Mouse (Mus musculus): ENCODE measurements around the gene Akna.

Akna gene

DNA sequence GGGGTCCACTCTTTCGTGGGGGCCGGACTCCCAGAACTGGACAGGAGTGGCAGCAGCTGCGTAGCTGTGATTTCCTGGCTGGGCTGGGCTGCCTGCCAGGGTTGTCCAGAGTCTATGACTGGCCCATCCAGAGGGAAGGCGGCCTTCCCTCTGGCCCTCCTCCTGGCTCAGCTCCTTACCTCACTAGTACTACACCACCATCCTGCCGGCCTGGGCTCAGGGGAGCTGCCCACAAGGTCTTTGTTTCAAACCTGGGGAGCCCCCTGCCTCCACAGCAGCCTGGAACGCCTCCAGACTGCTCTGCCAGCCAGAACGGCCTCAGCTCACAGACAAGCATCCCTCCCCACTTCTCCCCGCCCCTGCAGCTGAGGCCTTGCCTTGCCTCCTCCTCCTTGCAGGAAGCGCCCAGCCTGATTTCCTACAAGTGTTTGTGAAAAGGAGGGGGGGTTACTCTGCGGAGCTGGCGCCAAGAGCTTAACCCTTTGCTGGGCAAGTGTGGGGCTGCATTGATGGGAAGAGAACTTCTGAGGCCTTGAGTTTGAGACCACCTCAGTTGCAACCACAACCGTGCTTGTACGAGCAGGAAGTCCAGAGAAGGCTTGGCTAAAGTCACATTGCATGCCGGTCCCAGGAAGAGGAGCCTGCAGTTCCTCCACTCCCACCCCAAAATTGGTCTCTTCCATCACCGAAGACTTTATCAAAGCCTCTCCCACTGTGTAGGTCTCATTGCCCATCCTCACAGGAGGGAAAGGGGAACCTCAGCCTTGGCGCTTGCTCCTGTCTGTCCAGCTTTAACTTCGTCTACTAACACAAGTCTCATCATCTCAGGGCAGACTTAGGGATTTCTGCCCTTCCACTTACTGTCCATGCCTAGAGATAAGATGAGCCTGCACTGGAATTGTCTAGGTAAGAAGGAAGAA, at the start of gene Akna:
TSS of gene Akna (minus strand) at position 315 of the 920 bp plus-strand sequence.
- peak; percentile 69 for DNase-seq (ENCODE audit: low read depth, low spot score)

DNA sequence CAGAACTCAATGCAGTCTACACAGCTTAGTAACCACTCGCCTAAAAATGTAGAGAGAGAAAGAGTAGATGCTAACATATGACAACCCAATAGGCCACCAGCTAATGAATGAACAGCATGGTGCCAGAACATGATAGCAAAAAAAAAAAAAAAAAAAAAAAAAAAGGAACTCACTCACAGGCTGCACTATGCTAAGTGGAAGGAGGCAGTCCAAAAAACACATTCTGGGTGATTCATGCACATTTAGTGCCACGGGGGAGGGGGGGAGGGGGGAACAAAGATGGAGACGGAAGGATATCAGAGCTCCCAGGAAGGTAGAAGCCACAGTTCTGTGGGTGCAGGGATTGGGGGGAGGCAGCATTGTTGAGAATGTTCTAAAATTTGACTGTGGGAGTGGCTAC, 49.4 kb upstream of the Akna start:
- peak; percentile 38 for DNase-seq (ENCODE audit: low read depth, low spot score)

DNA sequence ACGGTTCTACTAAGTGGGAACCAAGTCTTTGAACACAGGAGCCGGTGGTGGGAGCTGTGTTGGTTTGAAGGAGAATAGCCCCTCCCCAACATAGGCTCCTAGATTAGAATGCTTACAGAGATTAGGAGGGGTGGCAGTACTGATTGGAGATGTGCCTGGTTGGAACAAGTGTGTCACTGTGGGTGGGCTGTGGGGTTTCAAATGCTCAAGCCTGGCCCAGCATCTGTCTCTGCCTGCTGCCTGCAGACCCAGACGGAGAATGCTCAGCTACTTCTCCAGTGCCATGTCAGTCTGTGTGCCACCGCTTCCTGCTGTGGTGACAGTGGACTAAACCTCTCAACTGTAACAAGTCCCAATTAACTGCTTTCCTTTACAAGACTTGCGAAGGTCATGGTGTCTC, 47.4 kb upstream of the Akna start:
- DNase-seq (ENCODE audit: low read depth, low spot score) = no peak

DNA sequence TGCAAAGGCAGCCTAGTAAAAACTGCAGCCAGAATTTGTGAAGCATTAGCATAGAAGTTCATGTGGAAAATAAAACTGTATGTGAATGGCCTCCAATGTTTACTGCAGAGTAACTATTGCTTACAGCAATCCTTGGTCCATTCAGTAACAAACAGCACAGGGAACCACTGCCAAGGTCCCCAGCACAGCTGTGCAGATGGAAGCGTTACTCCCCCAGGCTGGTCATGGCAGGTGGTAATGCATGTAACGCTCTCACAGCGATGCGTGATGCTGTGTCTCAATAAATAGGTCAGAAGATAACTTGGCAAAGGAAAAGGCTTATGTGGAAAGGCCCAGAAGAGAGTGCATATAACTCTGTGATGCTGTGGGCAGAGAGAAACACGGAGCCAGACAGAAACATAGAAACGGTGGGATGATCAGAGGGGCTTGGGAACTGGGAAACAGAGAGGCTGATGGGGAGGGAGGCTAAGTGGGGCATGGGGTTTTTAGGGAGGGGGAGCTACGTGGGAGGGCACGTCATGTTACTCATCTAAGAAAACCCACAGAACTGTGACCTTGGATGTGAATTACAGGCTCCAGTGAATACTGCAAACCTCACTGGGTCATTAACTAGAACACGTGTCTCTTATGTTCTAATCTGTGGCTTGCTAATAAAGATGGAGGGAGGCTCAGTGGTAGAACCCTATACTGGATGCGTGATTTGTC, 41.4 kb upstream of the Akna start:
- peak; percentile 30 for DNase-seq (ENCODE audit: low read depth, low spot score)

DNA sequence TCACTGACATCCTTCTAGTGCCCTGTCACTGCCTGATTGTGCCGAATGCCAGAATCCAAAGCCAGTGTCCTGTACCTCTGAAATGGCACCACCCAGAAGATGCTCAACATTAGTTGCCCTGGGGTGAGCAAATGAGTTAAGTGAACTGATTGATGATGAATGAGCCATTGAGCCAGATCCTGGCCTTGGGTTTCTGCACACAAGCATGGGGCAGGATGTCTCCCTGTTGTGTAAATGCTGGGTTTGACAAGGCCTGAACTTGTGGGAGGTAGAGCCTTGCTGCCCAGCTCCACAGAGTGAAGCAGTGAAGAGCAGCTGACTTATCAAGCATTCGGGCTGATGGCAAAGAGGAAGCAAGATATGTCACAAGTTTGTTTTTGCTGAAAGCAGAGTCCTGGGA, 39.9 kb upstream of the Akna start:
- no peak for DNase-seq (ENCODE audit: low read depth, low spot score)

DNA sequence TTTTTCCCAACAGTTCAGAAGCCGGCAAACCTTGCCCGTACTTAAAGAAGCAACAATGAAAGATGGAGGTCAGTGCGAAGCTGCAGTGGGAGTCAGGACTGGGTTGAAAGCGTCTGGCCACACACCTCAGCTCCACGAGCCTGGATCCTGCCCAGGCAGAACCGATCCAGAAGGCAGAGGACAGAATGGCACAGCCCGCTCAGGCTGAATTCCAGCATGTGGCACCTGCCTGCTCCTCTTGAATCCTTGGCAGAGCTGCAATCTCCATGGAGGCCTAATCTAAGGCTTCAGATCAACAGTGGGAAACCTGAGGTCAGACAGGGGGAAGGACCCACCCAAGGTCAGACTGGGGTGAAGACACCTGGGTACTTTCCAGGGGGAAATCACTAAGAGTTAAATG, 38.5 kb upstream of the Akna start:
- DNase-seq (ENCODE audit: low read depth, low spot score) = peak; percentile 72

DNA sequence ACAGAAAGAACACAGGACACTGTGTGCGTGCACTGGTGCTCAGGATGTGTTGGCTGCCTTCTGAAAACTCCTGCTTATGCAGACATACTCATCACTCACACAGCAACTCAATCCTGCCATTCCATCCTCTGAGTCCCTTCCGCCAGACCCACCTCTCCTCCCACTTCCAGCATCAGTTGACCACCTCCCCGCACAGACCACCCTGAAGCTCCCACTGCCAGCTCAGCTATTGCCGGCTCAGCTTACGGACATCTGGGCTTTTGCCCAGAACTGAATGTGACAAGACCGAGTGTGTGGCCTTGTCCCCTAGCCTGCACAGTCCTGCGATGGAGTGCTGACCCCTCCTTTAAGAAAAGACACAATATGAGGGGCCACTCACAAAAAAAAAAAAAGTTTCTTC, 37.1 kb upstream of the Akna start:
- DNase-seq (ENCODE audit: low read depth, low spot score) = no peak

DNA sequence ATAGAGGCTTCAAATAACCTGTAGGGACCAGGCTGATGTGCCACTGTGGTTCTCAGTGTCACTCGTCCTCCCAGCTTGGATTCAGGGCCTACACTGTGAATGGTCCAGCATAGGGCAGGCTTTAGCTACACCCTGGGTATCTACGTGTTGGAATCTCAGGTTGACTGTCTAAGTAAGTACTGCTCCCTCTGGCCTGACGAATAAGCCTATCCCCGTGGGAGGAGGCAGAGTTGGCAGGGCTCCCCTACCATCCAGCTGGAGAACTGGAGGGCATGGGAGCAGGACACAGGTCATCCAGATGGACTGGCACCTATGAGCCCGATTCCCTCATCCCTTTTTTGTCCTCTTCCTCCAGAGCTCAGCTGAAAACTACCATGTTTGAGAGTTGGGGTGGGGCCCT, 34.8 kb upstream of the Akna start:
- no peak for DNase-seq (ENCODE audit: low read depth, low spot score)

DNA sequence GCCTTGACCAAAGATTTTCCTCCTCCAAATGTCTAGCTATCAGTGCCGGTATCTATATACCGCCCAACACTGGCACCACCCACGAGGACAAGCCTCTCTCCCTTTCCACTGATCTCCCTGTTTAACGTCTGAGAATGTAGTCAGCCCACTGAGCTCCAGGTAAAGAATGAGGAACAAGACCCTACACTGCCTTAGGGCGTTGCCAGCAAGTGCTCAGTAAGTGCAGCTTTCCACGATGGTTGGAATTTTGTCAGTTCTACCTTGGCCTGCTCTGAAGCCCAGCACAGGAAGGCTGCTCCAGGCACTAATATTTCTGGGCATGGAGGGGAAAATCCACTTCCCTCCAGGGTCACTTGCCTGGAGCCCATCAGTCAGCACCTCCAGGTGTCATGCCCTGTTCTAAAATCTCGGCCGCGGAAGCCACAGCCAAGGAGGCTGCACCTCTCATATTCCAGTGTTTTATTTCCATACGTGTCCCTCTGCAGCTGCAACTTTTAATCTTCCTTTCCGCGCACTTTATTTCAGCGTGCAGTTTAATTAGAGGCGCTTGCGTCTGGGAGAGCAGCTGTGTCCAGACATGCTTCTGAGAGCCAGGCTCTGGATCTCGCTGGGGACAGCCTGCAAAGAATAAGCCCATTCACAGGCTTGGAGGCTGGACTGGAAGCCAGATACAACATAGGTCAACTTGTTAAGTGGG, 34.1 kb upstream of the Akna start:
- peak; percentile 35 for DNase-seq (ENCODE audit: low read depth, low spot score)

DNA sequence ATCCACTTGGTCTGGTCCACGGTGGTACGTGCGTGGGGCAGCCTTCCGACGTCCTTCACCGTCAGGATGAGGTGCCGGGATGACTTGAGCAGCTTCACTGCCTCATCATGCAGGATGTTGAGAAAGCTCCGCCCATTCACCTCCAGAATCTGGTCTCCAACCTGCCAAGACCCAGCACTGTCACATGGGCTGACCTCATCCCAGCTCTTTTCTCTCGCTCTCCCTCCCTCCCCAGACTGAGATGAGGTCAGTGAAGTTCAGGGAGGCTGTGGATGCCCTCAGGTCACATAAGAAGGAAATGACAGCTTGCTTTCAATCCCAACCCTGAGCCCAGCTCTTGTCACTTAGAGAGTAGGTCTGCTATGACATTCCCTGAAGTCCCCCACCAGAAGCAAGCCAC, 32.2 kb upstream of the Akna start:
- DNase-seq (ENCODE audit: low read depth, low spot score) = no peak

DNA sequence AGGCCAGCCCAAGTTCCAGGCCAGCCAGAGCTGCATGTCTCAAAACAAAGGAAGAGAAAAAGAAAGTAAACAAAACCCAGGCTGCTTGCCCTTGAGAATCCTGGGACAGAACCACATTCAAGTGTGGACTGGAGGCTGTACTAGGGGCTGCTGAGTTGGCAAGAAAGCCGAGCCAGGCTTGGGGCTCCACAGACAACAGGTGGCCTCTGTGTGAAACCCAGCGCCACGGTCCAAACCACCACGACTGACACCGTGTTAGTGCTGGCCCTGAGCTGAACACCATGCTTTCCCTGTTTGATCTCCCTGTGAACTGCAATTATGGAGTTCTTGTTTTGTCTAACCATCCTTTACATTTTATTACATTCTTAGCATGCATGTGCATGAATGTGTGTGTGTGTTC, 27.9 kb upstream of the Akna start:
- no peak for DNase-seq (ENCODE audit: low read depth, low spot score)

DNA sequence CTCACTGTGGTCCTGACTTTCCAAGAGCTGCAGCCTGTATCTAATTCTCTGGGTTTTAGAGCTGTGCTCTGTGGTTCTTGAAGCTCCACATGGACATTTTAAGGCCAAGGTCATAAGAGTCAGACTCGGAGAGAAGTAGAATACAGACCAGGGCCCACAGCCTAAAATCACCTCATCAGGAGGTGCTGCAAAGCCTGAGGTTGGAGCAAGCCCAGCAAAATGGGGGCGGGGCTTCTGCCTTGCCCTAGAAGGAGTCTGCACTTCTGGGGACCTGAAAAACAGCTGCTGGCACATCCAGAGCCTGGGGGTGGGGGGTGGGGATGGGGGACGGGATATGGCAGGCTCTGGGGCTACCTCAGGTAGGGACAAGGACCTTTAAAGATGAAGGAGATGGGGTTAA, 27.2 kb upstream of the Akna start:
- DNase-seq (ENCODE audit: low read depth, low spot score) = no peak

DNA sequence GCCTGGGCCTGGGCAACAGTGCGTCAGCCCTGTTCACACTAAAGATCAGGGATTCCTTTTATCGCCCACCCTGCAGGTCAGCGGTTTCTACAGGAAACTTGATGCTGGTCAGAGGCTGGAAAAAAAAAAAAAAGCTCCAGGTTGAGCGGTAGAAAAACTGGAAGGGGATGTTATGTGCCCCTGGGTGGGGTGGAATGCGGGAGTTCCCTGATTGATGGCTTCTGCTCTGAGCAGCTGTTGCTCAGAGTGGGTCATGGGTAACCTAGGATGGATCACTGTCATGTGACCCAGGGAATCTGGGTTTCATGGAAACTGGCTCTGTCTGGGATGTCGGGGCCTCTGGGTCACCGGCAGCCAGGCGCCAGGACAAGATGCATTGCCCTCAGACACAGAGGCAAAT, 23.2 kb upstream of the Akna start:
- DNase-seq (ENCODE audit: low read depth, low spot score) = no peak

DNA sequence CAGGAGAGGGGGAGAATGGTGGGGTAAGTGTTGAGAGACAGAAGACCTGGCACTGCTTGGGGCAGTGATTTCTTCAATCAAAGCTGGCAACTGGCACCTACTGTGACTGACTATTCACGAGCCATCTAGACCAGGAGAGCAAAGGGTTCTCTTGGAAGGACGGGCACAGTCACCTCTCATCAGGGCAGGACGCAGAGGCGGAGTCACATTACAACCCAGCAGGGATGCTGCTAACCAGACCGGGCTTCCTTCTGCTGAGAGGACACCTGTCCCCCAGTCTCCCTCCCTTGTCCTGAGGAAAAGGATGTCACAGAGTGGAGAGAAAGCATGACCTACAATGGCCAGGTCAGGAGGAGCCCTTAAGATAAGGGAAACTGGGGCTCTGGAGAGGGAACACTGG, 20.7 kb upstream of the Akna start:
- peak; percentile 55 for DNase-seq (ENCODE audit: low read depth, low spot score)

DNA sequence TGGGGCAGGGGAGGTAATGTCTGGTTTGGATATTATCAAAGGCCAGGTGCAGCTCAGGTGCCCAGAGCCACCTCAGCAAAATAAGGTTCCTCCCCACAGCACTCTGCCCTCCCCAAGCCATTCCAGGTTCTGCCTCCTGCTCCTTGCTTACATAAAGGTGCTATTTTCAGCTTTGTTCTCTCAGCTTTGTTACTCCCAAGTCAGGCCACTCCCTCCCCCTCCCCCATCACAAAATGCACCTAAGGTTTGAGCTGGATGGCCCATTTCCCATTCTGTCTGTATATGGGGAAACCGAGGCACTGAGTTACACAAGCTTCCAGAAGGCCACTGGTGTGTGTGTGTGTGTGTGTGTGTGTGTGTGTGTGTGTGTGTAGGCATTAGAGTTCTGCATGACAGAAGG, 20.1 kb upstream of the Akna start:
- peak; percentile 30 for DNase-seq (ENCODE audit: low read depth, low spot score)

DNA sequence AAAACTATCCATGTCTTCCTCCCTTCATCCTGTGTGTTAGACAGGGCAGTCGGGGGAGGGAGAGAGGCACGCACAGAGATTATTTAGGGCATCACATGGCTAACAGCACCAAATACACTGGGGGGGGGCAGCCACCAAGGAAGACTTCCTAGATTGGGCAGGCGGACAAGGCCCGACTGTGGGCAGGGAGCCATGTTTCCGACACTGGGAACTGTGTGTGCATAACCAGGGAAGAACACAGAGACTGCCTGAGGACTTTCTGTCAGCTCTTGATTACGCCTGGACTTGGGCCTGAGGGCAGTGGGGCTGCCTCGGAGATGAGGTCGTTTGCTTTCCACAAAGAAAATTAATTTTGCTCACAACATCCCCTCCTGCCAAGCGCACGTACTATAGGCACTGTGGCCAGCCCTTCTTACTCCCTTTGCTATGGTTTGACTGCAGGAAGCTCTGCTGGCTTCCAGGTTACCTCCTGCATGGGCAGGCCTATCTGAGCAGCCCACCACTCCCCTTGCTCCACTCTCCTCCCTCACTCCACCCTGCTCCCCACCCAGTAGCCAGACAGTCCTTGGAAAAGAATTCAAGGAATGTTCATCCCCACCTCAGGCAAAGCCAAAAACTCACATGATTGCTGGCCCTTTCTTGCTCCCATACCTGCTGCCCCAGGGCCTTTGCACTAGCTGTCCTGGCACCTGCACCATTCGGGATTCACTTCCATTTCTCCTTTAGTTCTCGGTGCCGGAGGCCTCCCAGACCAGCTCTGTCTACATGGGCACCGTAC, 17.2 kb upstream of the Akna start:
- peak; percentile 40 for DNase-seq (ENCODE audit: low read depth, low spot score)

DNA sequence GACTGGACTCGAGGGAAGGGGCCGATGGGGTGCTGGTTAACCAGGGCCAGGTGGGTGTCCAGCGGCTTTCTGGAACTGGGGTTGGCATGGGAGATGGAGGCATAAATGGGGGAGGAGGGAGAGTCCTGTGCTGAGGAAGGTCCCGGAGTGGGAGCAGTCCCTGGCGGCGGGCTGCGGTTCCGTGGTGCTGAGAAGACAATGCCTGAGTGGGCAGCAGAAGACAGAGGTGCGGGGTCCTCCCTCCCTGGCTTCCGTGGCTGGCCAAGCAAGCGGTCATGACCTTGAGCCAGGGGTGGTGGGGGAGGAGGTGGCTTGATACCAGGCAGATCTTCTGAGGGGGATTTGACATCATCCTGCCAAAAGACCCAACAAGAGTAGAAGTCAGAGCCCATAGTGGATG, 15.1 kb upstream of the Akna start:
- DNase-seq (ENCODE audit: low read depth, low spot score) = no peak

DNA sequence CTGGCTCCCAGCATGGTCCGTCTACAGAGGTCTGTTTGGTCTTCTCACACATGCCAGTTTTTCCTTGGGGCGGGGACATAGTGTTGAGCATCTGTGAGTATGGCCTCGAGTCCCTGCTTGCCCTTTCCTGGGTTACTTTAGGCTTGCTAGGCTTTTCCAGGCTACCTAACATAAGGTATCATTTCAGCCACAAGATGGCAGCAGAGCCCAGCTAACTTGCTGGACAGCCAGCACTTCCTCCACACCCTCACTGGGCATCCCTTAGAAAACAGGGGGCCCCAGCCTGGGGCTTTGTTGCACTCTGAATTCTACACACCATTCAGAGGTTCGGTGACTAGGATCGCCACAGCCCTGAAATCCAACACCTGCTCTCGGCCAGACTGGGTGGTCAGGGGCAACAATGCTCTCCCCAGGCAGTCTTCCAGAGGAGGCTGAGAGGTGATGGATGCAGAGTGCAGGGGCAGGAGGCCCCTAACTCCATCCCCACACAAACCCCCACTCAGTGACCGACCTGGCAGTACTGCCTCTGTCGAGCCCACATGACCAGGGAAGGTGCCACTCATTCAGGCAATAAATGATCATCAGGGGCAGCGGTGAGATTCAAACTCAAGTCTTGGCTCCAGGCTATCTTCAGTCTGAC, 14.3 kb upstream of the Akna start:
- DNase-seq (ENCODE audit: low read depth, low spot score) = peak; percentile 86

DNA sequence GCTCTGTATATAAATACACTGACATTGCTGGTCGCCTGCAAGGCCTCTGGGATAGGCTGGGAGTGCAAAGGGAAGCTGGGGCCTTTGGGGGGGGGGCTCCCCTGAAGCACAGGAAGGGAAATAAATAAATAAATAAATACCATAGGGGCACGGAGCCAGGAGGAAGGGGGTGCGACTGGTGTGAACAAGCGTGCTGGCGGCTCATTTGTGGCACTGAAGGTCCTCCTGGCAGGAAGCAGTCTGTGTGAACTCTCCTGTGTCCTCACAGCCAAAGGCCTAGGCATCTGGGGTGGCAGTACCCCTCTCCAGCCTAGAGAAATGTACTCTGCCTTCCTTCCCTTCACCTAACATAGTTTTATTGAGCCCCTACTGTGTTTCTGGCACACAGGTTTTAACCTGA, 11.8 kb upstream of the Akna start:
- no peak for DNase-seq (ENCODE audit: low read depth, low spot score)

DNA sequence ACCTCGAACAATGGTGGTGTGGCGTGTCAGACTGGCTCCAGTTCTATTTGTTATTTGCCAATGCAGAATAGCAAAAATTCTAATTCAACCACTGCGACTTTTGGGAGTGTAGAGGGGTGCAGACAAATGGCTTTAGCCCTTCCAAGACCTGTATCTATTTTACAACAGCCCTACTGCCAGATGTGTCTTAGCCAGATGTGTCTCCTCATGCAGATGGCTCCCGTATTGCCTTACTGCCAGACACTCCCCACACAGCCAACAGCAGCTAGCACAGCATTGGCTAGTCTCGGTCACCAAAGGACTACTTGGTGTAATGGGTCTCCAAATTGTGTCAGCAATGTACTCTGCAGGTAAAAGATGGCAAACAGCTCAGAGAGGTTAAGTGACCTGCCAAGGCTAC, 8.1 kb upstream of the Akna start:
- DNase-seq (ENCODE audit: low read depth, low spot score) = no peak

DNA sequence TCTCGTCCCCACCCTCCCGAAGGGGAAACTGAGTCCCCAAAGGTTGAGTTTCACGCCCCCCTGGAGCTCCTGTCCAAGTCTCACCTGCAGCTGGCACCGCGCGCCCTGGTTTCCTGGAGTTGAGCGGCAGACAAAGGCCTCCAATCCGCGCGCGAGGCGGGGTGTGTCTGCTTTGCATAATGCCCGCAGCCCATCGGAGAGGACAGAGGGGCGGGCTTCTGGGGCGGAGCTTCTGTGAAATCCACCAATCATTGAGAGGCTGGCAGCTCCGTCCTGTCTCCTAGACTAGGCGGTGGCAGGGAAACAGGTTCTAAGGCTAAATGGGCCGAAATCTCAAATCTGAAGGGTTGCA, 7.4 kb upstream of the Akna start:
- DNase-seq (ENCODE audit: low read depth, low spot score) = peak; percentile 92

All from brain, adult 2 months (tissue).